7 mouse cellular contexts compared by ENCODE assay signal in genomic region chr3:153912546-153913509, GRCm38 (mm10). TPM values are rescaled to one million over a fixed set of nuclear protein-coding genes. Genes with fewer than 3 reads are reported as not detected.
DNase-seq lines count a peak whose midpoint lies in the region; ATAC-seq lines count a peak whose summit lies in the region.

TSS of gene Rabggtb (minus strand) at chr3:153913009.

- peak; percentile 97 for DNase-seq in adrenal gland, postnatal 10 days
- peak; percentile 96 for DNase-seq in embryonic facial prominence, embryonic 10.5 days (ENCODE audit: low spot score)
- peak; percentile 94 for DNase-seq in kidney, adult 11 months
- peak; percentile 97 for DNase-seq in limb, embryonic 10.5 days (ENCODE audit: low spot score)
- peak; percentile 91 for DNase-seq in spleen, adult 12 weeks (ENCODE audit: low spot score)

- H3K27me3 ChIP-seq in embryonic facial prominence, embryonic 10.5 days (replicated peaks; ENCODE audit: low read depth, poor library complexity, severe bottlenecking), result no peaks in the 10 kb centered on the region
- H3K27me3 ChIP-seq in limb, embryonic 10.5 days (ENCODE audit: low read depth, poor library complexity, severe bottlenecking), result no peaks in the 10 kb centered on the region
- no peaks in the 10 kb centered on the region for H3K27me3 ChIP-seq in midbrain, embryonic 13.5 days

- ATAC-seq in granulocyte monocyte progenitor cell, adult 5-6 weeks (replicated peaks; ENCODE audit: poor library complexity, severe bottlenecking), result peak; percentile 91
- ATAC-seq in midbrain, embryonic 13.5 days, result peak; percentile 98

- no peaks in the 10 kb centered on the region for H3K9me3 ChIP-seq in embryonic facial prominence, embryonic 10.5 days
- H3K9me3 ChIP-seq in limb, embryonic 10.5 days (replicated peaks), result no peaks in the 10 kb centered on the region
- H3K9me3 ChIP-seq in midbrain, embryonic 13.5 days, result no peaks in the 10 kb centered on the region

- H3K36me3 ChIP-seq in embryonic facial prominence, embryonic 10.5 days (replicated peaks), result peaks cover 39% of the 10 kb centered on the region
- H3K36me3 ChIP-seq in limb, embryonic 10.5 days, result peaks cover 38% of the 10 kb centered on the region
- peaks cover 35% of the 10 kb centered on the region for H3K36me3 ChIP-seq in midbrain, embryonic 13.5 days

- peak within 1 kb of the TSS; percentile 90 for H3K4me2 ChIP-seq in midbrain, embryonic 13.5 days (replicated peaks)

- 1% methylated on average over 65 of the region's 65 CpGs for WGBS in embryonic facial prominence, embryonic 10.5 days
- WGBS in limb, embryonic 10.5 days, result under 1% methylated on average over 65 of the region's 65 CpGs
- under 1% methylated on average over 65 of the region's 65 CpGs for WGBS in midbrain, embryonic 13.5 days

- peak within 1 kb of the TSS; percentile 98 for H3K9ac ChIP-seq in midbrain, embryonic 13.5 days (replicated peaks)

- peak within 1 kb of the TSS; percentile 81 for H3K4me3 ChIP-seq in embryonic facial prominence, embryonic 10.5 days
- H3K4me3 ChIP-seq in limb, embryonic 10.5 days, result peak within 1 kb of the TSS; percentile 80
- H3K4me3 ChIP-seq in midbrain, embryonic 13.5 days (replicated peaks), result peak within 1 kb of the TSS; percentile 89

- H3K27ac ChIP-seq in embryonic facial prominence, embryonic 10.5 days (replicated peaks), result peak within 1 kb of the TSS; percentile 96
- H3K27ac ChIP-seq in limb, embryonic 10.5 days, result peak within 1 kb of the TSS; percentile 96
- peak within 1 kb of the TSS; percentile 94 for H3K27ac ChIP-seq in midbrain, embryonic 13.5 days

- H3K4me1 ChIP-seq in embryonic facial prominence, embryonic 10.5 days, result peaks cover 43% of the 10 kb centered on the region
- H3K4me1 ChIP-seq in limb, embryonic 10.5 days, result peaks cover 43% of the 10 kb centered on the region
- peaks cover 50% of the 10 kb centered on the region for H3K4me1 ChIP-seq in midbrain, embryonic 13.5 days (replicated peaks)

RNA-seq across cellular contexts. Expression of gene Rabggtb, which starts in this region (rescaled TPM):
- total RNA-seq in adrenal gland, postnatal 10 days (2021), result 10 to 100 TPM; 79.4 to 82.2 TPM
- 46.9 and 48.9 TPM in 2 replicates for polyA plus RNA-seq in embryonic facial prominence, embryonic 10.5 days (2016; fragmentation: Nextera tagmentation; extraction: Ambion mirVana)
- total RNA-seq in granulocyte monocyte progenitor cell, adult 5-6 weeks (2014; fragmentation: Nextera tagmentation), result 97.2 and 123 TPM in 2 replicates
- 118 and 137 TPM in 2 replicates for total RNA-seq in granulocyte monocyte progenitor cell, adult 5-6 weeks (2017)
- polyA plus RNA-seq in limb, embryonic 10.5 days (2016; fragmentation: Nextera tagmentation; extraction: Ambion mirVana), result 47.2 and 50.7 TPM in 2 replicates
- polyA plus RNA-seq in midbrain, embryonic 13.5 days (2015; fragmentation: Nextera tagmentation; extraction: Ambion mirVana), result 42.4 and 47.2 TPM in 2 replicates

Comparison
In these comparisons a context has a peak if more than half of its experiments do, and no peak if none do; other contexts are left out.
1. Peak in every context shown above with its lines: DNase-seq, ATAC-seq, H3K4me3 ChIP-seq and H3K27ac ChIP-seq.